Mouse (Mus musculus) thymus, postnatal 4 days (tissue): ENCODE measurements around the gene Pigk.
A peak's percentile ranks its signal among the peaks of the same experiment; 100 is the strongest.
"Not testable (repeated sequence)": the region's sequence is repeated elsewhere in the genome, so short reads cannot be mapped to it uniquely, and the experiment has no call there.

Source experiments
- DNase-seq: peaks from one replicate; pipeline ENCODE4 v3.0.0; 2021

The Pigk gene

GRCm38 (mm10) chr3:152713991-152714902, at the start of gene Pigk:
Gene Pigk (plus strand): TSS chr3:152714100.
- DNase-seq: peak; percentile 97

GRCm38 (mm10) chr3:152666991-152667355, 46.9 kb upstream of the Pigk start:
- no peak for DNase-seq

- peak; percentile 24 for DNase-seq
Measured at GRCm38 (mm10) chr3:152667356-152668211, 46.3 kb upstream of the Pigk start.

- DNase-seq: no peak
Measured at GRCm38 (mm10) chr3:152668239-152668638, 45.7 kb upstream of the Pigk start, which contains the start of gene Ak5. Gene Ak5 (minus strand): TSS chr3:152668360.

- DNase-seq: no peak
Measured at GRCm38 (mm10) chr3:152668793-152669192, 45.1 kb upstream of the Pigk start.

GRCm38 (mm10) chr3:152669783-152670182, 44.1 kb upstream of the Pigk start:
- no peak for DNase-seq

- no peak for DNase-seq
Measured at GRCm38 (mm10) chr3:152674663-152675062, 39.2 kb upstream of the Pigk start.

- DNase-seq: no peak
Measured at GRCm38 (mm10) chr3:152688532-152688931, 25.4 kb upstream of the Pigk start.

GRCm38 (mm10) chr3:152689105-152689504, 24.8 kb upstream of the Pigk start:
- no peak for DNase-seq

- no peak for DNase-seq
Measured at GRCm38 (mm10) chr3:152694950-152695349, 18.9 kb upstream of the Pigk start.

GRCm38 (mm10) chr3:152698017-152698416, 15.9 kb upstream of the Pigk start:
- no peak for DNase-seq

GRCm38 (mm10) chr3:152699261-152699660, 14.6 kb upstream of the Pigk start:
- DNase-seq: no peak

GRCm38 (mm10) chr3:152701536-152701935, 12.4 kb upstream of the Pigk start:
- not testable (repeated sequence) for DNase-seq

- DNase-seq: no peak
Measured at GRCm38 (mm10) chr3:152702274-152702843, 11.5 kb upstream of the Pigk start.

GRCm38 (mm10) chr3:152705826-152706225, 8.1 kb upstream of the Pigk start:
- no peak for DNase-seq

- no peak for DNase-seq
Measured at GRCm38 (mm10) chr3:152706901-152707300, 7.0 kb upstream of the Pigk start.

- no peak for DNase-seq
Measured at GRCm38 (mm10) chr3:152707321-152707823, 6.5 kb upstream of the Pigk start.

- no peak for DNase-seq
Measured at GRCm38 (mm10) chr3:152709936-152710335, 4.0 kb upstream of the Pigk start.

- no peak for DNase-seq
Measured at GRCm38 (mm10) chr3:152712957-152713356, 943 bp upstream of the Pigk start.

- DNase-seq: peak; percentile 21
Measured at GRCm38 (mm10) chr3:152721301-152721700, 7.4 kb downstream of the Pigk start.

- DNase-seq: peak; percentile 33
Measured at GRCm38 (mm10) chr3:152722836-152723235, 8.9 kb downstream of the Pigk start.

GRCm38 (mm10) chr3:152724446-152724845, 10.5 kb downstream of the Pigk start:
- DNase-seq: no peak

GRCm38 (mm10) chr3:152728238-152728637, 14.3 kb downstream of the Pigk start:
- no peak for DNase-seq
